Mouse (Mus musculus) lung, postnatal 0 days (tissue): Measurements from ENCODE around the gene Trem3. TPM values are rescaled to one million over a fixed set of nuclear protein-coding genes. Genes with fewer than 3 reads are reported as not detected.

Experiments used
- ATAC-seq: fragments of 200-750 bp; cut with Nextera tagmentation; 2 replicates; pipeline ENCODE4 v1.8.0; 2017; ENCODE audit warnings: moderate library complexity
- DNase-seq: peaks from one replicate; pipeline ENCODE4 v3.0.0-alpha.2; 2016; ENCODE audit warnings: low spot score
- H3K27ac ChIP-seq: fragments of 300-500 bp; sonication (generic); 2 replicates; pipeline ENCODE4 v1.5.1; 2014; ENCODE audit warnings: antibody characterized with exemption, mild to moderate bottlenecking, low read length, mixed read lengths
- H3K27me3 ChIP-seq: fragments of 300-500 bp; sonication (generic); replicated peaks from 2 replicates; pipeline ENCODE4 v1.6.1; 2014; ENCODE audit warnings: low read length, mixed read lengths; ENCODE audit not compliant: insufficient read depth
- H3K36me3 ChIP-seq: fragments of 300-500 bp; sonication (generic); 2 replicates; pipeline ENCODE4 v1.6.1; 2014; ENCODE audit warnings: low read length, mixed read lengths; ENCODE audit not compliant: insufficient read depth
- H3K4me1 ChIP-seq: fragments of 300-500 bp; sonication (generic); 2 replicates; pipeline ENCODE4 v1.6.1; 2014; ENCODE audit warnings: antibody characterized with exemption, low read depth, low read length, mixed read lengths; ENCODE audit not compliant: insufficient read depth
- H3K4me2 ChIP-seq: fragments of 300-500 bp; sonication (generic); replicated peaks from 2 replicates; pipeline ENCODE4 v1.6.1; 2014; ENCODE audit warnings: low read depth, mild to moderate bottlenecking, low read length, moderate library complexity, mixed read lengths
- H3K4me3 ChIP-seq: fragments of 300-500 bp; sonication (generic); 2 replicates; pipeline ENCODE4 v1.5.1; 2014; ENCODE audit warnings: low read depth, low read length
- H3K9ac ChIP-seq: fragments of 300-500 bp; sonication (generic); replicated peaks from 2 replicates; pipeline ENCODE4 v1.6.1; 2014; ENCODE audit warnings: low read depth, mild to moderate bottlenecking
- H3K9me3 ChIP-seq: fragments of 300-500 bp; sonication (generic); 2 replicates; pipeline ENCODE4 v1.6.1; 2016; ENCODE audit warnings: low read length, mixed read lengths
- CTCF ChIP-seq: IDR thresholded peaks from 2 replicates; pipeline ENCODE4 v1.5.1; 2016; ENCODE audit warnings: antibody characterized with exemption, mild to moderate bottlenecking
- EP300 ChIP-seq: IDR thresholded peaks from 2 replicates; pipeline ENCODE4 v1.6.1; 2016; ENCODE audit warnings: antibody characterized with exemption, mild to moderate bottlenecking, control low read depth
- WGBS: fragments of 180-500 bp; shearing (Covaris S2); extraction: QIAGEN DNeasy Blood & Tissue Kit; methylation state at CpG from one replicate; pipeline ENCODE4 v1.1.7; 2014; 5-methylcytosine and 5-hydroxymethylcytosine counted together
- polyA plus RNA-seq: library from polyadenylated mRNA; unstranded; fragments of >200 nt; fragmentation: Nextera tagmentation; extraction: Ambion mirVana; gene quantifications from 2 replicates; pipeline ENCODE4 v1.2.1, GENCODE M21; 2015

The Trem3 gene
- polyA plus RNA-seq, 1 experiment from 2014 or later, result 2.0 TPM

DNA sequence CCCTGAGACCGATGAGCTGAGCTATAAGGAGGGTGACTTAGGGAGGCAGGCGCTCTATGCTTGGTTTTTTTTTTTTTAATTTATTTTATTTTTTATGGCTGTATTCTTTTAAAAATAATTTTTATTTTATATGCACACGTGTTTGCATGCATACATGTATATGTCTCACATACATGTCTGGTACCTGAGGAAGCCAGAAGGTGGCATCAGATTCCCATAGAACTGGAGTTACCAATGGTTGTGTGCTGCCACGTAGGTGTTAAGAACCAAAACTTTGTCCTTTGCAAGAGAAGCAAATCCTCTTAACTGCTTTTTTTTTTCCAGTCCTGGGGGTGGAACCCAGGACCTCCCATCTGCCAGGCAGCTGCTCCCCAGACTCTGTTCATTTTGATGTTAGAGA is 13.8 kb upstream of the Trem3 start:
- no peaks in the 10 kb centered on the region for H3K27me3 ChIP-seq
- H3K9ac ChIP-seq, result no peak overlapping the region
- H3K4me1 ChIP-seq, result no peaks in the 10 kb centered on the region
- H3K9me3 ChIP-seq, result no peaks in the 10 kb centered on the region
- WGBS, result 90% methylated on average over 4 of the region's 4 CpGs
- no peak overlapping the region for H3K4me2 ChIP-seq
- TF ChIP-seq CTCF, result no peak
- no peak for TF ChIP-seq EP300
- H3K27ac ChIP-seq, result no peak overlapping the region
- H3K36me3 ChIP-seq, result no peaks in the 10 kb centered on the region
- H3K4me3 ChIP-seq, result no peak overlapping the region
- ATAC-seq (no peak), DNase-seq (no peak)

DNA sequence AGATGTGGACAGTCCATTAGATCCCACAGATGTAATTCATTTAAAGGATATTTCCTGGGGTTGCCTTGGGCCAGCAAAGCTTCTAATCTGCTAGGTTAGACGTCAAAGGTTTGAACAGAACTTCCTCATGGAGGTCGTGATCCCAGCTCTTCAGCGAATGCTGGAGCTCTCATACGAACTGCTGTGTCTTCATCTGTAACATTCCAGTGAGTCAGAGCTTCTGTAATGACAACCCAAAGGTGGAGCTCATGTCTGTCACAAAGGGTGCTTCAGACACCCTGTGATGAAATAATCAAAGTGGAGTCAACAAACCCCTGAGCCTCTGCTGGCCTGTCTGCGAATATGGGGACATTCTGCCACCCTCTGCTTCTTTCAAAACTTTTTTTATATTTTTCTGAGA is 13.0 kb upstream of the Trem3 start:
- H3K4me1 ChIP-seq, result no peaks in the 10 kb centered on the region
- H3K27ac ChIP-seq, result no peak overlapping the region
- DNase-seq (peak; percentile 36), ATAC-seq (no peak)
- H3K9ac ChIP-seq, result no peak overlapping the region
- H3K36me3 ChIP-seq, result no peaks in the 10 kb centered on the region
- H3K4me3 ChIP-seq, result no peak overlapping the region
- H3K9me3 ChIP-seq, result no peaks in the 10 kb centered on the region
- H3K4me2 ChIP-seq, result no peak overlapping the region
- TF ChIP-seq EP300 (no peak), CTCF (no peak)
- no peaks in the 10 kb centered on the region for H3K27me3 ChIP-seq
- 64% methylated on average over 5 of the region's 5 CpGs for WGBS

DNA sequence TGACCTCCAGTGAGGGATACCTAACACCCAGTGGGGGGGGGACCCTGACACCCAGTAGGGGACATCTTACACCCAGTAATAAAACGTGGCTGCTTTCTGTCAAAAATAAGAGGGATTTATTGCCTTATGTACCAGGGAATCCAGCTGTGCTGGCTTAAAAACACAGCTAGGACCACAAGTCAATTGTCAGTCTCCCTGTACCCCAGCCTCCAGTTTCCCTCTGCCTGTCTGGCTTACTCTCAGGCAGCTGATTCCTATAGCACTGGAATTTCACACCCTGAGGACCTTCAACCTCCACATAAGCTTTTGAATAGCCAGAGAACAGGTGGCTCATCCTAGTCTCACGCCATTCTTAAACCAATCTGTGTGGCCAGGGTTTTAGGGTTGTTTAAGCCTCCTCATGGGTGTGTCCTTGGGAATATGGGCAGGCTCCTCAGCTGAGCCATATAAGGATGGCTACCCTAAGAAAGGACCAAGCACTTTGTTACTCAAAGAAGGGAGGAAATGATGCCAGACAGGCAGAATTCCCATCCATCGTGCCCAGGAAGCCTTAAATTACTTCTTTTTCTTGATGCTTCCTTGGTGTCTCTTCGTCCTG is 11.7 kb upstream of the Trem3 start:
- H3K4me2 ChIP-seq, result no peak overlapping the region
- no peaks in the 10 kb centered on the region for H3K9me3 ChIP-seq
- H3K9ac ChIP-seq, result no peak overlapping the region
- no peaks in the 10 kb centered on the region for H3K36me3 ChIP-seq
- DNase-seq, result no peak
- no peak for ATAC-seq
- 33% methylated on average over 4 of the region's 4 CpGs for WGBS
- H3K4me3 ChIP-seq, result no peak overlapping the region
- no peaks in the 10 kb centered on the region for H3K27me3 ChIP-seq
- TF ChIP-seq EP300 (no peak), CTCF (no peak)
- no peaks in the 10 kb centered on the region for H3K4me1 ChIP-seq
- H3K27ac ChIP-seq, result no peak overlapping the region

DNA sequence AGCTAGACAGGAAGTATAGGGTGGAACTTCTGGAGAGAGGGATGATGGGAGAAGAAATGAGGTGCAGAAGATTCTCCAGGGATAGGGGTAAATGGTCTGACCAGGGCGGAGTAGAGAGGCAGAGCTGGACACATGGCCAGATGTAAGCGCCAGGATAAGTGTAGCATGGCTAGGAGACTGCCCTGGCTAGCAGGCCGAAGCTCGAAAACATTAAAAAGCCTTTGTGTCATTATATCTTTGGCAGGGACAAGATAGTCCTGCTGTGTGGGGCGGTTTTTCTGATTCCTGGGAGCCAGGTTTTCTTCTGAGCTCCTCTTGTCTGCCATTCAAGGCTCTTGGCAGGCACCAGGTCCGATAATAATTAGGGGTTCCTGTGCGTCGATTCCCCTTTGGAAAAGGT is 10.0 kb upstream of the Trem3 start:
- no peak overlapping the region for H3K4me3 ChIP-seq
- no peak for DNase-seq
- ATAC-seq, result no peak
- no peaks in the 10 kb centered on the region for H3K9me3 ChIP-seq
- no peak overlapping the region for H3K4me2 ChIP-seq
- WGBS, result 93% methylated on average over 8 of the region's 8 CpGs
- TF ChIP-seq EP300 (no peak), CTCF (no peak)
- H3K27ac ChIP-seq, result no peak overlapping the region
- no peak overlapping the region for H3K9ac ChIP-seq
- H3K36me3 ChIP-seq, result no peaks in the 10 kb centered on the region
- H3K4me1 ChIP-seq, result no peaks in the 10 kb centered on the region
- no peaks in the 10 kb centered on the region for H3K27me3 ChIP-seq

DNA sequence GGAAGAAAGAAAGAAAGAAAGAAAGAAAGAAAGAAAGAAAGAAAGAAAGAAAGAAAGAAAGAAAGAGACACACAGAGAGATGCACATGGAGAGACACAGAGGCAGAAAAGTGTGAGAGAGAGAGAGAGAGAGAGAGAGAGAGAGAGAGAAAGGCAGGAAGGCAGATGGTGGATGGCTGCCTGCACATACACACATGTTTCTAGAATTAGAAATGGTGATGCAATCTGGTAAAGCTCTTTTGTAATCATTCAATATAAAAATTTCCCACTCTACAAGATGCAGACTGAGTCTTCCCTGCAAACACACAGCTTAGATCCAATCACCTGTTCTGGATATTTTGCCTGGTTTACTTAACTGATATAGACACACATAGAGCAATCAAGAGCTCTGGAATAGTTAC is 1.5 kb downstream of the Trem3 start:
- TF ChIP-seq EP300 (no peak), CTCF (no peak)
- Histone ChIP-seq H3K36me3 (no peaks in the 10 kb centered on the region), H3K27me3 (no peaks in the 10 kb centered on the region), H3K27ac (no peak overlapping the region), H3K9ac (no peak overlapping the region), H3K4me2 (no peak overlapping the region), H3K4me3 (no peak overlapping the region), H3K4me1 (no peaks in the 10 kb centered on the region), H3K9me3 (no peaks in the 10 kb centered on the region)
- no peak for DNase-seq
- no peak for ATAC-seq

GRCm38 (mm10) chr17:48249501-48249900 is 1.9 kb downstream of the Trem3 start:
- ATAC-seq, result no peak
- Histone ChIP-seq H3K9ac (no peak overlapping the region), H3K27me3 (no peaks in the 10 kb centered on the region), H3K36me3 (no peaks in the 10 kb centered on the region), H3K4me3 (no peak overlapping the region), H3K9me3 (no peaks in the 10 kb centered on the region), H3K27ac (no peak overlapping the region), H3K4me1 (no peaks in the 10 kb centered on the region), H3K4me2 (no peak overlapping the region)
- no peak for TF ChIP-seq EP300
- no peak for TF ChIP-seq CTCF
- no peak for DNase-seq
- 74% methylated on average over 11 of the region's 11 CpGs for WGBS

GRCm38 (mm10) chr17:48250631-48251030 is 3.1 kb downstream of the Trem3 start:
- no peak overlapping the region for H3K27ac ChIP-seq
- DNase-seq (no peak), ATAC-seq (no peak)
- H3K27me3 ChIP-seq, result no peaks in the 10 kb centered on the region
- no peaks in the 10 kb centered on the region for H3K36me3 ChIP-seq
- no peak overlapping the region for H3K9ac ChIP-seq
- WGBS, result 83% methylated on average over 7 of the region's 7 CpGs
- no peak overlapping the region for H3K4me3 ChIP-seq
- no peak overlapping the region for H3K4me2 ChIP-seq
- H3K4me1 ChIP-seq, result no peaks in the 10 kb centered on the region
- no peak for TF ChIP-seq EP300
- TF ChIP-seq CTCF, result no peak
- no peaks in the 10 kb centered on the region for H3K9me3 ChIP-seq
